Mouse (Mus musculus): ENCODE data around the gene 4930524B15Rik. TPM values are rescaled to one million over a fixed set of nuclear protein-coding genes. Genes with fewer than 3 reads are reported as not detected.
"Not testable (repeated sequence)": the region's sequence is repeated elsewhere in the genome, so short reads cannot be mapped to it uniquely, and the experiment has no call there.

The 4930524B15Rik gene
- total RNA-seq, 2 experiments from 2014 or later = not detected

GRCm38 (mm10) chr11:31984786-31985185, 19.4 kb downstream of the 4930524B15Rik start:
- no peak for DNase-seq

GRCm38 (mm10) chr11:31992535-31992934, 27.1 kb downstream of the 4930524B15Rik start:
- DNase-seq = no peak

GRCm38 (mm10) chr11:31999716-32000115, 34.3 kb downstream of the 4930524B15Rik start:
- DNase-seq = no peak

GRCm38 (mm10) chr11:32000281-32000680, 34.9 kb downstream of the 4930524B15Rik start, which contains the start of gene Nsg2:
Gene Nsg2, plus strand, starts transcription at chr11:32000463.
- DNase-seq = peak; percentile 59 to 74

GRCm38 (mm10) chr11:32001181-32001910, 36.0 kb downstream of the 4930524B15Rik start:
- no peak for DNase-seq

- DNase-seq = no peak
Observed at GRCm38 (mm10) chr11:32002670-32003072, 37.3 kb downstream of the 4930524B15Rik start.

- not testable (repeated sequence) for DNase-seq
Observed at GRCm38 (mm10) chr11:32008049-32008448, 42.7 kb downstream of the 4930524B15Rik start.

GRCm38 (mm10) chr11:32008852-32009251, 43.5 kb downstream of the 4930524B15Rik start:
- no peak for DNase-seq

GRCm38 (mm10) chr11:32009961-32010662, 44.7 kb downstream of the 4930524B15Rik start:
- no peak for DNase-seq

GRCm38 (mm10) chr11:32010663-32010970, 45.2 kb downstream of the 4930524B15Rik start:
- no peak for DNase-seq

- no peak for DNase-seq
Observed at GRCm38 (mm10) chr11:32011867-32012603, 46.6 kb downstream of the 4930524B15Rik start.

GRCm38 (mm10) chr11:32013014-32013427, 47.6 kb downstream of the 4930524B15Rik start:
- no peak for DNase-seq

GRCm38 (mm10) chr11:32013561-32013960, 48.2 kb downstream of the 4930524B15Rik start:
- DNase-seq = no peak

- DNase-seq = no peak
Observed at GRCm38 (mm10) chr11:32018201-32018600, 52.8 kb downstream of the 4930524B15Rik start.

- peak; percentile 18 to 29 for DNase-seq
Observed at GRCm38 (mm10) chr11:32020031-32020965, 54.9 kb downstream of the 4930524B15Rik start.

GRCm38 (mm10) chr11:32026634-32027033, 61.2 kb downstream of the 4930524B15Rik start:
- no peak for DNase-seq

GRCm38 (mm10) chr11:32027474-32028342, 62.3 kb downstream of the 4930524B15Rik start:
- DNase-seq = no peak

- DNase-seq = no peak
Observed at GRCm38 (mm10) chr11:32028605-32029004, 63.2 kb downstream of the 4930524B15Rik start.

Data from heart, adult 18-20 months (tissue).